Mouse (Mus musculus) adrenal gland, postnatal 0 days (tissue): ENCODE results near the gene Hibadh. TPM values are rescaled to one million over a fixed set of nuclear protein-coding genes. Genes with fewer than 3 reads are reported as not detected.

ENCODE experiments used
- polyA plus RNA-seq: library from polyadenylated mRNA; unstranded; fragments of >200 nt; fragmentation: Nextera tagmentation; extraction: Ambion mirVana; gene quantifications from 2 replicates; pipeline ENCODE4 v1.2.1, GENCODE M21; 2015

The Hibadh gene
- 99.1 and 163 TPM in 2 replicates for polyA plus RNA-seq

DNA sequence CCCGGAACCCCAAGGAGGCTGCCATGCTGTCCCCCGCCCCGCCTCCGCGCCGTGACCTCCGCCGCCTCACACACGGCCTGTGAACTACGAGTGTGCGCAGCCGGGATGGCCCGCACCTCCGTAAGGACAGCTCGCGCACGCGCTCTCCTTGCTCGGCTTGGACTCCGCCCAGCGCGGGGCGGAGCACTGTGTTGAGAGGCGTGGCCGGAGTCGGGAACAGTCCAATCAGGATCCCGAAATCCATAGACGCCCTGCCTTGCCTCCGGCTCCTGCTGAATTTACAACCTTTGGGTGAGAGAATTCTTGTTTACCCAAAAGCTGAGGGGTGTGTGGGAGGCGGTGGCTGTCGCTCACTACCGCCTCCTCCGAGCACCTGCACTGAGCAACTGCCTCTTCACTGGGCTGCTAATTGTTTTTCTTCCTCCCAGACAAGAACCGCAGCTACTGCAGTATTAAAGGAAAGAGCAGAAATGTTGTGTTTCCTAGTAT, at the start of gene Hibadh:
TSS of gene Hibadh (minus strand) at position 166 of the 489 bp plus-strand sequence.

Other genes with a start within 250 kb of the Hibadh start
- 116 and 180 TPM in 2 replicates for gene Tax1bp1, start 73.3 kb upstream of the Hibadh start, polyA plus RNA-seq